Mouse (Mus musculus): ENCODE measurements around the gene Lemd2.

Lemd2 gene

DNA sequence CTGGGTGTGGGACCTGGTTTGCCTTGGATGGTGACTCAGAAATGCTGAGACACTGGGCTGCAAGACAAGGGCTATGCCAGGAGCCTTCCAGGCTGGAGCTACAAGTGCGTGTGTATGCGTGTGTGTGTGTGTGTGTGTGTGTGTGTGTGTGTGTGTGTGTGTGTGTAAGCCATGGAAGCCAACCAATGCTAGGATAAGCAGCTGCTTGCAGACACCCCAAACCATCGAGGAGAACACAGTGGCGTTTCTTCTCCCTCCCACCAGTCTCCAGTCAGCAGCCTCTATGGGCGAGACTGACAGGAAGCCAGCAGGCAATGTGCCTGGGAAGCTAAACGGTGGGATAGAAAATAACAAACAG is 26.9 kb upstream of the Lemd2 start:
- TF ChIP-seq GATA4 (IDR thresholded peaks at IDR 0.05; ENCODE audit: insufficient replicate concordance, low read length): no peak

GRCm38 (mm10) chr17:27230455-27231145 is 26.3 kb upstream of the Lemd2 start:
- no peak for TF ChIP-seq GATA4 (IDR thresholded peaks at IDR 0.05; ENCODE audit: insufficient replicate concordance, low read length)

- no peak for TF ChIP-seq GATA4 (IDR thresholded peaks at IDR 0.05; ENCODE audit: insufficient replicate concordance, low read length)
Measured at GRCm38 (mm10) chr17:27229710-27230454, 25.6 kb upstream of the Lemd2 start.

DNA sequence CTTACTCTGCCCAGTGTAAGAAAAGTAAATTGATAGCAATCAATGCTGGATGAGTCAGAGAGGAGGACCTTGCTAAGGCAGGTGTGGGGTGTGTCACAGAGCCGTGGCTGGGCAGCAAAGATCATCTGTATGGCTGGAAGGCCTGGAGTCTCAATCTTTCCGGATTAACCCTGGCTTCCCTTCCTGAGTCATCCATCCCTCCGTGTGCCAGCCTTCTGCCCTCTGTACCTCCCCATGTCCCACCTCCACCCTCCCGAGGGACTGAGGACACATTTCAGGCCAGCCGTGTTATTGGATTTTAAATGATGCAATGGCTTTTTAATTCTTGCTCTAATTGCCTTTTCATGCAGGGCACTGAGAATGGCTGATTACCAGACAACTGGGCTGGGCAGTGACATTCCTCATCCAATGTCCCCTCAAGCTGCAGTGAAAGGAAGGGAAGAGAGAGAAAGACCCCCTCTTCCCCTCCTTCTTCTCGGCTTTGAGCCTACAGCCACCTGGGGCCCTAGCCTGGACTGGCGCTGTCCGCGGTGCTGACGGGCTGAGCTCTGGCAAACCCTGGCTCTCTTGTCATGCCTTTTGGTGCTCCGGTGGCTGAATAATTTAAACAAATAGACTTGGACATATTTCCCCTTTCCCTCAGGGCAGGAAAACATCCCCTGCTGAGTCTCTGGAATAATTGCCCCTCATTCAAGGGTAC is 24.1 kb upstream of the Lemd2 start:
- no peak for TF ChIP-seq GATA4 (IDR thresholded peaks at IDR 0.05; ENCODE audit: insufficient replicate concordance, low read length)

DNA sequence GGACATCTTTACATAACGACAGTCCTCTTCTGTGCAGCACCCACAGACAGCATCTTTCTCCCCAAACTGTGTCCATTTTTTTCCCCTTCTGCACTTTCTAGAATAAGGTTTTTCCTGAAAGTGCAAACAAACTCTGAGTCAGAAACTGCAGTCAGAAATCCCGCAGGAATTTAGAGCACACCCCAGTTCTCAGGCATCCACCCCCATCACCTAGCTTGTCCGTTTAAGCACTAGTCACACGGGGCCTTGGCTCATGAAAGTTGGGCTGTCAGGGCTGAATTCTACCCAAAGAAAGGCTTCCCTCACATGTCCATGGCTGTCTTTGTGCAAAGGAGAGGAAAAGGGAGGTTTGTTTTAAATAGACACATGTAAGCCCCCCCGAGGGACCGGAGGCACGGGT is 23.0 kb upstream of the Lemd2 start:
- TF ChIP-seq GATA4 (IDR thresholded peaks at IDR 0.05; ENCODE audit: insufficient replicate concordance, low read length): no peak

DNA sequence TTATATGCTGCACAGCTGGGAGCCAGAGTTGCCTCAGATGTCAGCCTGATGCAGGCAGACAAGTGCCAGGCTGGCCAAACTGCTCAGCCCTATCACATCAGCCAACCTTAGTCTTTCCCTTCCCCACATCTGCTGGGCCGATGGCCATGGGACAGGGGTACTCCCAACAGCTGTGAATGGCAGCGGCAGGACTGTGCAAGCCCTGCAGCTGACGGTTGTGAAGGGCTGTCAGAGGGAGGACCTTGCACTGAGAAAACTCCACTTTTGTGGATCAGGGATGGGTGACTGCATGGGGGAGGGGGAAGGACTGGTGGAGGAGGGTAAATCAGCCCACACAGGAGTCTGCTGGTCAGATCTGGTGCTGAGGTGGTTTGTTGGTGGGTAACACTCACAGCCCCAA is 22.4 kb upstream of the Lemd2 start:
- no peak for TF ChIP-seq GATA4 (IDR thresholded peaks at IDR 0.05; ENCODE audit: insufficient replicate concordance, low read length)

DNA sequence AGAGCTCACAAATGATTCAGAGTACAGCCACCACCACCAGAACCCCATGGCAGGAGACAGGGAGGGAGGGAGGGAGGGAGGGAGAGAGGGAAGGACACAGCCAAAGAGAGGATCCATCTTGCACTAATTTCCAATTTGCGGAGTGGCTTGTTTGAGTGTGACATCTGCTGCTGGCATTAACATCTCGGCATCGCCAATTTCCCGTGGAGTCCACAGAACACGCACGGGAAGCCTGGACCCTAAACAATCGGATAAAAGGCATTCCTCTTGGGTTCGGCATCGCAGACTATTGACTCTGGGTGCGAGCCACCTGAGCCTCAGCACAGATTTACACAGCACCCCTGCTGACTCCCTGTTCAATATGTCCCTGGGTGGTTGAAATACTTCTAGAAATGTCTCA is 21.5 kb upstream of the Lemd2 start:
- no peak for TF ChIP-seq GATA4 (IDR thresholded peaks at IDR 0.05; ENCODE audit: insufficient replicate concordance, low read length)

DNA sequence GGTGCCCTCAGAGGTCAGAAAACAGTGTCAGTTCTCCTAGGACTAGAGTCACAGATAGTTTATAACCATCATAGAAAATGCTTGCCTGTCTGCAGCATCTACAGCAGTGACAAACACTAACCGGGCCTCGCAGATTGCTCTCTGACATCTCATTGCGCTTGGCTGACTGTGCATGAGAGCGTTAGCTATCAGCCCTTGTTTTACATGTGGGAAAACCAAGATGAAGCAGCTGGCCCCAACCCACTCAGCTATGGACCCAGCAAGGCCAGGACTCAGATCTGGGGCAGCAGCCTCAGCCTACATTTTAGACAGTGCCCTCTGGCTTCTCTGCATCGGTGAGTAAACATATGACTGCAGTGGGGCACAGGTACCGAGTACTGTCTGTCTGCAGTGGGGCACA is 19.6 kb upstream of the Lemd2 start:
- no peak for TF ChIP-seq GATA4 (IDR thresholded peaks at IDR 0.05; ENCODE audit: insufficient replicate concordance, low read length)

DNA sequence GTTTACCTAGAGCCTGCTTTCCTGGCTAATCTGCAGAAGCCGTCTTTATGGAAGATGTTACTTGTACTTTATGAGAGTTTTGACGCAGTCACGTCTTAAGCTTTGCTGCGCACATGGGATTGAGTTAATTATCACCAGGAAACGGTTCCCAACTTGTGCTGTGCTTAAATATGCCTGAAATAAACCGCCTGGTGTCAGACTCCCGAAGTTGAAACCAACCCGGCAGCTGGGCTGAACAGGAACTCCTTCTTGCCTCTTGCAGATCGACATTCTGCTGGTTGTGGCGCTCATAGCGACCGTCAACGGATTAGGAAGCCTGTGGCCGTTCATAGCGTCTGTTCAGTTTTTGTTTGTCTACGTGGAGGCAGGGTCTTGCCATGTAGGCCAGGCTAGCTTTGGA is 17.3 kb upstream of the Lemd2 start:
- no peak for TF ChIP-seq GATA4 (IDR thresholded peaks at IDR 0.05; ENCODE audit: insufficient replicate concordance, low read length)

DNA sequence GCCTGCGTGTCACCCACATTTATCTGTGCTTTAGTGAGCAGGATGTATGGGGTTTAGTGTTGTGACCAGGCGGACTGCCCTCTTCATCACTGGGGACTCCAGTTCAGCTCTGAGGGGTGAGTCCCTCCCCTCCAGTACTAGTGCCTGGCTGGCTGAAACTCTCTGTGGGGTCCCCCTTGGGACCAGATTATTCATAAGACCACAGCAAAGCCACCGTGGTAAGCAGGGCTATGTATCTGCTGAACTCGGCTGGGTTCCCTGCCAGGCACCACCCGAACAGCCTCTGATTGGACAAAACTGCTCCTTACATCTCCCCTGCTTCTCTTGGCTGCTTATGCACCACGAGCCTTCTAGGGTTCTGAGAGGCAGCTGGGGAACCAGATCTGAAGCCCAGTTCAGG is 14.6 kb upstream of the Lemd2 start:
- no peak for TF ChIP-seq GATA4 (IDR thresholded peaks at IDR 0.05; ENCODE audit: insufficient replicate concordance, low read length)

- no peak for TF ChIP-seq GATA4 (IDR thresholded peaks at IDR 0.05; ENCODE audit: insufficient replicate concordance, low read length)
Measured at GRCm38 (mm10) chr17:27218364-27218763, 14.1 kb upstream of the Lemd2 start.

GRCm38 (mm10) chr17:27212768-27213525 is 8.7 kb upstream of the Lemd2 start:
- no peak for TF ChIP-seq GATA4 (IDR thresholded peaks at IDR 0.05; ENCODE audit: insufficient replicate concordance, low read length)

- no peak for TF ChIP-seq GATA4 (IDR thresholded peaks at IDR 0.05; ENCODE audit: insufficient replicate concordance, low read length)
Measured at GRCm38 (mm10) chr17:27212006-27212405, 7.7 kb upstream of the Lemd2 start.

DNA sequence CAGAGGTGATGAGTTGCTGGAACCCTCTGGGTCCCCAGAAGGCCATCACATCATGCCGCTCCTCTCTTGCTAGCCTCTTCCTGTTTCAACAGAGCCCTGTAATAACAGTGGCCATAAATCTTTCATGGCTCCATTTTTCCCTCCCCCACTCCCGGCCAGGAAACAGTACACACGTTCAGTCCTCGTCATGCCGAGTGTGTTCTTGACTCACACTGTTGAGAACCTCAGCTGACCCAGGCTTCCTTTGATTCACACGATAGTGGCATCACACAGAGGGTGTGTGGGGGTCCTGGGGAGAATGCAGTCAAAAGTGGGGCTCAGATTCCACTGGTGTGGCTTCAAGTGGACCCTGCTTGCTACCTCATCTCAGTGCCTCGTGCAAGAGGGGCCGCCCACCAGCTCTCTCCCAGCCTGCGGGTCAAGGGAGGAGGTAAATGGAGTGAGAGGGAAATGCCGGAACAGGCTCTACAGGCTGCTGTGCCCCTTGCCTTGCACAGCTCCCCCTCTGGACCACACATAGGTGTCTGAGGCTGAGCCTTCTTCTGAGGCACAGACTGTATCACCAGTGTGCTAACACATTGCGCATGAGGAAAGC is 2.9 kb upstream of the Lemd2 start:
- no peak for TF ChIP-seq GATA4 (IDR thresholded peaks at IDR 0.05; ENCODE audit: insufficient replicate concordance, low read length)

All from liver, adult (tissue).